Mouse (Mus musculus): ENCODE results near the gene Thsd4. TPM values are rescaled to one million over a fixed set of nuclear protein-coding genes. Genes with fewer than 3 reads are reported as not detected.
"Not testable (repeated sequence)": the region's sequence is repeated elsewhere in the genome, so short reads cannot be mapped to it uniquely, and the experiment has no call there.

Thsd4 gene
- polyA plus RNA-seq, 1 experiment = 1.3 TPM

GRCm38 (mm10) chr9:59939691-59940090, 582.2 kb downstream of the Thsd4 start:
- Histone ChIP-seq H3K79me3 (ENCODE audit: low read depth) (no peaks in the 10 kb centered on the region), H3K36me3 (ENCODE audit: control insufficient read depth, insufficient read depth) (no peaks in the 10 kb centered on the region), H3K27me3 (ENCODE audit: control insufficient read depth, insufficient read depth, insufficient read length) (peaks cover 21% of the 10 kb centered on the region), H3K79me2 (ENCODE audit: control insufficient read depth, insufficient read depth) (no peaks in the 10 kb centered on the region), H3ac (ENCODE audit: control insufficient read depth, insufficient read length, low read depth) (no peak overlapping the region), H3K4me3 (ENCODE audit: insufficient read depth, poor library complexity, severe bottlenecking) (no peak overlapping the region)
- TF ChIP-seq USF1 (IDR thresholded peaks at IDR 0.05; ENCODE audit: low read depth) = no peak
- TF ChIP-seq MAX (IDR thresholded peaks at IDR 0.05) = no peak
- no peak for TF ChIP-seq MYOG (IDR thresholded peaks at IDR 0.05; ENCODE audit: control insufficient read depth, extremely low read depth, insufficient read length)
- no peak for TF ChIP-seq CEBPB (IDR thresholded peaks at IDR 0.05; ENCODE audit: low read depth)
- TF ChIP-seq CTCF (IDR thresholded peaks at IDR 0.05; ENCODE audit: control insufficient read depth, insufficient read depth, insufficient read length) = no peak
- TF ChIP-seq MYOD1 (IDR thresholded peaks at IDR 0.05; ENCODE audit: control insufficient read depth, insufficient read length, low read depth) = no peak
- TF ChIP-seq FOSL1 (IDR thresholded peaks at IDR 0.05; ENCODE audit: insufficient read depth, low read length, poor library complexity, severe bottlenecking) = no peak

GRCm38 (mm10) chr9:59938529-59938928, 583.3 kb downstream of the Thsd4 start:
- Histone ChIP-seq H3ac (ENCODE audit: control insufficient read depth, insufficient read length, low read depth) (no peak overlapping the region), H3K36me3 (ENCODE audit: control insufficient read depth, insufficient read depth) (no peaks in the 10 kb centered on the region), H3K4me3 (ENCODE audit: insufficient read depth, poor library complexity, severe bottlenecking) (no peak overlapping the region), H3K79me2 (ENCODE audit: control insufficient read depth, insufficient read depth) (no peaks in the 10 kb centered on the region), H3K27me3 (ENCODE audit: control insufficient read depth, insufficient read depth, insufficient read length) (peaks cover 11% of the 10 kb centered on the region), H3K79me3 (ENCODE audit: low read depth) (no peaks in the 10 kb centered on the region)
- TF ChIP-seq FOSL1 (IDR thresholded peaks at IDR 0.05; ENCODE audit: insufficient read depth, low read length, poor library complexity, severe bottlenecking) (no peak), MYOD1 (IDR thresholded peaks at IDR 0.05; ENCODE audit: control insufficient read depth, insufficient read length, low read depth) (no peak), USF1 (IDR thresholded peaks at IDR 0.05; ENCODE audit: low read depth) (no peak), MYOG (IDR thresholded peaks at IDR 0.05; ENCODE audit: control insufficient read depth, extremely low read depth, insufficient read length) (no peak), CTCF (IDR thresholded peaks at IDR 0.05; ENCODE audit: control insufficient read depth, insufficient read depth, insufficient read length) (no peak), MAX (IDR thresholded peaks at IDR 0.05) (no peak), CEBPB (IDR thresholded peaks at IDR 0.05; ENCODE audit: low read depth) (no peak)

- not testable (repeated sequence) for H3ac ChIP-seq (ENCODE audit: control insufficient read depth, insufficient read length, low read depth); H3K36me3 ChIP-seq (ENCODE audit: control insufficient read depth, insufficient read depth); H3K27me3 ChIP-seq (ENCODE audit: control insufficient read depth, insufficient read depth, insufficient read length); H3K4me3 ChIP-seq (ENCODE audit: insufficient read depth, poor library complexity, severe bottlenecking); H3K79me2 ChIP-seq (ENCODE audit: control insufficient read depth, insufficient read depth); H3K79me3 ChIP-seq (ENCODE audit: low read depth)
Measured at GRCm38 (mm10) chr9:59935866-59936265, 586.0 kb downstream of the Thsd4 start.

- H3K36me3 ChIP-seq (ENCODE audit: control insufficient read depth, insufficient read depth) = peaks cover under 1% of the 10 kb centered on the region
- H3K79me3 ChIP-seq (ENCODE audit: low read depth) = no peaks in the 10 kb centered on the region
- no peak overlapping the region for H3K4me3 ChIP-seq (ENCODE audit: insufficient read depth, poor library complexity, severe bottlenecking)
- H3K79me2 ChIP-seq (ENCODE audit: control insufficient read depth, insufficient read depth) = no peaks in the 10 kb centered on the region
- no peak overlapping the region for H3ac ChIP-seq (ENCODE audit: control insufficient read depth, insufficient read length, low read depth)
- no peak for TF ChIP-seq MAX (IDR thresholded peaks at IDR 0.05)
- no peak for TF ChIP-seq MYOD1 (IDR thresholded peaks at IDR 0.05; ENCODE audit: control insufficient read depth, insufficient read length, low read depth)
- no peak for TF ChIP-seq CEBPB (IDR thresholded peaks at IDR 0.05; ENCODE audit: low read depth)
- TF ChIP-seq MYOG (IDR thresholded peaks at IDR 0.05; ENCODE audit: control insufficient read depth, extremely low read depth, insufficient read length) = no peak
- TF ChIP-seq CTCF (IDR thresholded peaks at IDR 0.05; ENCODE audit: control insufficient read depth, insufficient read depth, insufficient read length) = no peak
- no peak for TF ChIP-seq USF1 (IDR thresholded peaks at IDR 0.05; ENCODE audit: low read depth)
- no peak for TF ChIP-seq FOSL1 (IDR thresholded peaks at IDR 0.05; ENCODE audit: insufficient read depth, low read length, poor library complexity, severe bottlenecking)
- no peaks in the 10 kb centered on the region for H3K27me3 ChIP-seq (ENCODE audit: control insufficient read depth, insufficient read depth, insufficient read length)
Measured at GRCm38 (mm10) chr9:59930248-59930647, 591.6 kb downstream of the Thsd4 start.

Other genes with a start within 250 kb of the Thsd4 start
- gene Lrrc49, start 166.1 kb upstream of the Thsd4 start, polyA plus RNA-seq (2012; fragmentation: generic; extraction: Trizol) = 5.9 TPM
- 0.83 TPM for gene Larp6, start 190.9 kb upstream of the Thsd4 start, polyA plus RNA-seq (2012; fragmentation: generic; extraction: Trizol)